Mouse (Mus musculus) stomach, postnatal 0 days (tissue): ENCODE measurements around the gene Ppp5c.

Experiments
- CTCF ChIP-seq: IDR thresholded peaks from 2 replicates; pipeline ENCODE4 v1.5.1; 2016; ENCODE audit warnings: antibody characterized with exemption, low read depth, mild to moderate bottlenecking, moderate library complexity
- EP300 ChIP-seq: optimal IDR thresholded peaks from 2 replicates; pipeline ENCODE3; 2016; ENCODE audit warnings: antibody characterized with exemption

GRCm38 (mm10) chr7:16968414-16968813 lies 59.3 kb downstream of the Ppp5c start:
- no peak for TF ChIP-seq EP300
- TF ChIP-seq CTCF: no peak
